Mouse (Mus musculus) kidney, postnatal 0 days (tissue): ENCODE measurements around the gene Prnd. TPM values are rescaled to one million over a fixed set of nuclear protein-coding genes. Genes with fewer than 3 reads are reported as not detected.

Source experiments
- ATAC-seq: fragments of 200-750 bp; cut with Nextera tagmentation; replicated peaks from 2 replicates; pipeline ENCODE4 v1.8.0; 2017; ENCODE audit warnings: low read depth, moderate number of reproducible peaks, moderate TSS enrichment, moderate library complexity; ENCODE audit not compliant: low FRiP score
- DNase-seq: peaks from one replicate; pipeline ENCODE4 v3.0.0-alpha.2; 2016; ENCODE audit warnings: low spot score
- H3K27ac ChIP-seq: fragments of 300-500 bp; sonication (generic); 2 replicates; pipeline ENCODE4 v1.5.1; 2014; ENCODE audit warnings: mild to moderate bottlenecking
- H3K27me3 ChIP-seq: fragments of 300-500 bp; sonication (generic); 2 replicates; pipeline ENCODE4 v1.6.1; 2014; ENCODE audit warnings: low read length, mixed read lengths; ENCODE audit not compliant: insufficient read depth
- H3K36me3 ChIP-seq: fragments of 300-500 bp; sonication (generic); 2 replicates; pipeline ENCODE4 v1.6.1; 2014; ENCODE audit warnings: low read length, mixed read lengths; ENCODE audit not compliant: insufficient read depth
- H3K4me1 ChIP-seq: fragments of 300-500 bp; sonication (generic); replicated peaks from 2 replicates; pipeline ENCODE4 v1.6.1; 2014; ENCODE audit warnings: antibody characterized with exemption, low read length, mixed read lengths; ENCODE audit not compliant: insufficient read depth
- H3K4me2 ChIP-seq: fragments of 300-500 bp; sonication (generic); 2 replicates; pipeline ENCODE4 v1.6.1; 2014; ENCODE audit warnings: mild to moderate bottlenecking, low read length, moderate library complexity, mixed read lengths
- H3K4me3 ChIP-seq: fragments of 300-500 bp; sonication (generic); replicated peaks from 2 replicates; pipeline ENCODE4 v1.5.1; 2014; ENCODE audit warnings: low read depth, low read length
- H3K9ac ChIP-seq: fragments of 300-500 bp; sonication (generic); 2 replicates; pipeline ENCODE4 v1.6.1; 2014; ENCODE audit warnings: low read depth, low read length
- H3K9me3 ChIP-seq: fragments of 300-500 bp; sonication (generic); replicated peaks from 2 replicates; pipeline ENCODE4 v1.6.1; 2016; ENCODE audit warnings: low read length, inconsistent platforms, mixed read lengths
- CTCF ChIP-seq: IDR thresholded peaks from 2 replicates; pipeline ENCODE4 v1.5.1; 2016; ENCODE audit warnings: antibody characterized with exemption, low read depth, mild to moderate bottlenecking, moderate library complexity
- WGBS: fragments of 180-500 bp; shearing (Covaris S2); extraction: QIAGEN DNeasy Blood & Tissue Kit; methylation state at CpG from one replicate; pipeline ENCODE4 v1.1.7; 2014; 5-methylcytosine and 5-hydroxymethylcytosine counted together
- polyA plus RNA-seq: library from polyadenylated mRNA; unstranded; fragments of >200 nt; fragmentation: Nextera tagmentation; extraction: Ambion mirVana; gene quantifications from 2 replicates; pipeline ENCODE4 v1.2.1, GENCODE M21; 2015

Prnd gene
- polyA plus RNA-seq, 1 experiment from 2014 or later, result 14.1 TPM

GRCm38 (mm10) chr2:131970597-131970996 is 19.9 kb downstream of the Prnd start:
- no peak overlapping the region for H3K4me3 ChIP-seq
- H3K27ac ChIP-seq, result no peak overlapping the region
- H3K36me3 ChIP-seq, result no peaks in the 10 kb centered on the region
- no peaks in the 10 kb centered on the region for H3K4me1 ChIP-seq
- H3K27me3 ChIP-seq, result no peaks in the 10 kb centered on the region
- H3K9me3 ChIP-seq, result no peaks in the 10 kb centered on the region
- 94% methylated on average over 2 of the region's 2 CpGs for WGBS
- no peak for ATAC-seq
- DNase-seq, result no peak
- no peak for TF ChIP-seq CTCF
- no peak overlapping the region for H3K4me2 ChIP-seq
- no peak overlapping the region for H3K9ac ChIP-seq

- Histone ChIP-seq H3K9ac (no peak overlapping the region), H3K4me3 (no peak overlapping the region), H3K36me3 (no peaks in the 10 kb centered on the region), H3K4me2 (no peak overlapping the region), H3K27ac (no peak overlapping the region), H3K27me3 (no peaks in the 10 kb centered on the region), H3K4me1 (no peaks in the 10 kb centered on the region), H3K9me3 (no peaks in the 10 kb centered on the region)
- no peak for DNase-seq
- ATAC-seq, result no peak
- 77% methylated on average over 4 of the region's 4 CpGs for WGBS
- no peak for TF ChIP-seq CTCF
Measured at GRCm38 (mm10) chr2:131971098-131971497, 20.4 kb downstream of the Prnd start.

DNA sequence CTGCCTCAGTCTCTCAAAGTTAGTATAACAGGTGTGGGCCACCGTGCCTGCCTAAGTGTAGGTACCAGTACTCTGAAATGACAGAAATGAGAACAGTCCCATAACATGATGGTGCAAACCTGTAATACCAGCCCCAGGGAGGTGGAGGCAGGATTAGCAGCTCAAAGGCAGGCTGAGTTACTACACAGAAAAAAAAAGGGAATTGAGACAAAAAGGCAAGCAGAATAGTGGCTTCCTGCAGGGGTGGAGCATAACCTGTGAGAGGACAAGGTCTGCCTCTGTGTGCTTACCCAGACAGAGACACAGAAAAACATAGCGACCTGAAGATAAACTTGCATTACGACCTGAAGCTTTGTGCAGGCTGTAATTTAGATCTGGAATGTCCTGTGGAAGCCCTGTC is 26.0 kb downstream of the Prnd start:
- no peak overlapping the region for H3K4me3 ChIP-seq
- DNase-seq (no peak), ATAC-seq (no peak)
- H3K9me3 ChIP-seq, result no peaks in the 10 kb centered on the region
- no peak overlapping the region for H3K4me2 ChIP-seq
- H3K27ac ChIP-seq, result no peak overlapping the region
- no peaks in the 10 kb centered on the region for H3K36me3 ChIP-seq
- no peak overlapping the region for H3K9ac ChIP-seq
- H3K4me1 ChIP-seq, result no peaks in the 10 kb centered on the region
- no peak for TF ChIP-seq CTCF
- 70% methylated on average over 3 of the region's 3 CpGs for WGBS
- H3K27me3 ChIP-seq, result no peaks in the 10 kb centered on the region

DNA sequence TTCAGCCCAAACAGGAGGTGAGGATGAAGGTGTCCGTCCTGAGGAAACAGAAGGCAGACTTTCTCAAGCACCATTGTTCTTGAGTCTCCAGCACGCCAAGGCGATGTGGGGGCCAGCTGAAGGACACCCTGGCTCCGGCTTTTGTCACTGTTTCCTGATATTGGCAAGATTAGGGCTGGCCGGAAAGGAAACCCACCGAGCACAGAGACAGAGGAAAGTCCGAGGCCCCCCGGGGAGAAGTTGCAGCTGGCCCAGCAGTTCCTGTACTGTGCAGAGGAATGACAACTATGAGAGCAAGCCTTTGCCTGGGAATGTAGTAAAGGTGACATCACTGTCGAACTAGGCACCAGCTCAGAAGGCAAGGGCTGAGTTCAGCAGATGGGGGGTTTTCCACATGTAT is 30.2 kb downstream of the Prnd start:
- Histone ChIP-seq H3K9me3 (no peaks in the 10 kb centered on the region), H3K4me1 (no peaks in the 10 kb centered on the region), H3K9ac (no peak overlapping the region), H3K4me3 (no peak overlapping the region), H3K4me2 (no peak overlapping the region), H3K27me3 (no peaks in the 10 kb centered on the region), H3K27ac (no peak overlapping the region), H3K36me3 (no peaks in the 10 kb centered on the region)
- ATAC-seq (no peak), DNase-seq (peak; percentile 61)
- no peak for TF ChIP-seq CTCF
- WGBS, result 45% methylated on average over 9 of the region's 9 CpGs

GRCm38 (mm10) chr2:131982546-131983196 is 32.0 kb downstream of the Prnd start:
- Histone ChIP-seq H3K36me3 (no peaks in the 10 kb centered on the region), H3K27ac (no peak overlapping the region), H3K4me1 (no peaks in the 10 kb centered on the region), H3K9me3 (no peaks in the 10 kb centered on the region), H3K9ac (no peak overlapping the region), H3K4me2 (no peak overlapping the region), H3K27me3 (no peaks in the 10 kb centered on the region), H3K4me3 (no peak overlapping the region)
- ATAC-seq (peak; percentile 56), DNase-seq (peak; percentile 92)
- WGBS, result 18% methylated on average over 6 of the region's 6 CpGs
- peak; percentile 99 for TF ChIP-seq CTCF

GRCm38 (mm10) chr2:131987950-131988349 is 37.3 kb downstream of the Prnd start:
- WGBS, result 44% methylated on average over 3 of the region's 3 CpGs
- H3K36me3 ChIP-seq, result no peaks in the 10 kb centered on the region
- H3K27me3 ChIP-seq, result no peaks in the 10 kb centered on the region
- TF ChIP-seq CTCF, result peak; percentile 51; the same call in 1 of the 2 replicates
- H3K4me2 ChIP-seq, result no peak overlapping the region
- H3K9ac ChIP-seq, result no peak overlapping the region
- no peaks in the 10 kb centered on the region for H3K4me1 ChIP-seq
- no peak overlapping the region for H3K27ac ChIP-seq
- no peaks in the 10 kb centered on the region for H3K9me3 ChIP-seq
- ATAC-seq (no peak), DNase-seq (peak; percentile 25)
- no peak overlapping the region for H3K4me3 ChIP-seq

DNA sequence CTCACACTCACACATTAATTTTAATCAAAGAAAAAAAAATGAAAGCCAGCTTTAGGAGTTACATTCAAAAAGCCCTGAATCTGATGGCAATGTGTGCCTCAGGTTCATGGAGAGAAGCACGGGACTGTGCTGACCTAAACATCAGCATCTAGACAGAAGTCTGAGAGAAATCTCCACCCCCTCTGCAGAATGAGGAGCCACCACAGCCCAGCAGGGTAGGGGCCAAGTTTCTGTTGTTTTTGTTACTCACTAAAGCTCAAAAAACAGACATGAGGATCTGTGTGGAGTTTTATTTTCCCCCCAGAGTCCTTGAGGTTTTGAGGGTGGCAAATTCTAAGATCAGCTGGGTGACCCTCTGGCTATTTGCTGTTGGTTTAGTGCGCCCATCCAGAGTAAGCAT is 37.9 kb downstream of the Prnd start:
- Histone ChIP-seq H3K4me3 (no peak overlapping the region), H3K36me3 (no peaks in the 10 kb centered on the region), H3K4me2 (no peak overlapping the region), H3K9me3 (no peaks in the 10 kb centered on the region), H3K27ac (no peak overlapping the region), H3K4me1 (0 out of 2 replicates have a peak, but pooled peaks cover 3% of the 10 kb centered on the region), H3K9ac (no peak overlapping the region), H3K27me3 (no peaks in the 10 kb centered on the region)
- DNase-seq (no peak), ATAC-seq (no peak)
- no peak for TF ChIP-seq CTCF
- WGBS, result 66% methylated on average over 2 of the region's 2 CpGs
